Mouse (Mus musculus) frontal cortex, adult 2 months (tissue): ENCODE measurements around the gene Sorbs1. TPM values are rescaled to one million over a fixed set of nuclear protein-coding genes. Genes with fewer than 3 reads are reported as not detected.
A peak's percentile ranks its signal among the peaks of the same experiment; 100 is the strongest.

Source experiments
- DNase-seq, 2 experiments: peaks; one replicate each; pipeline ENCODE4 v3.0.0; 2022; ENCODE audit warnings: low spot score in 1 of 2; ENCODE audit errors: extremely low spot score in 1 of 2
- polyA plus RNA-seq: library from polyadenylated mRNA; depleted of rRNA; stranded (reverse); fragments of >200 nt; gene quantifications from 2 replicates; pipeline ENCODE4 v1.2.3, GENCODE M21; 2012

The Sorbs1 gene
- polyA plus RNA-seq, 1 experiment, result 88.1 TPM

GRCm38 (mm10) chr19:40487561-40487960 lies 26.0 kb downstream of the Sorbs1 start:
- DNase-seq, result peak in 1 of 2 experiments; percentile 44

GRCm38 (mm10) chr19:40481115-40481514 lies 32.5 kb downstream of the Sorbs1 start:
- no peak for DNase-seq

- no peak for DNase-seq
Measured at GRCm38 (mm10) chr19:40478161-40478575, 35.4 kb downstream of the Sorbs1 start.

GRCm38 (mm10) chr19:40477445-40477941 lies 36.1 kb downstream of the Sorbs1 start:
- DNase-seq, result no peak

GRCm38 (mm10) chr19:40476491-40476890 lies 37.1 kb downstream of the Sorbs1 start:
- no peak for DNase-seq

GRCm38 (mm10) chr19:40471526-40472245 lies 41.9 kb downstream of the Sorbs1 start:
- DNase-seq, result peak; percentile 39 to 71

GRCm38 (mm10) chr19:40469792-40470191 lies 43.8 kb downstream of the Sorbs1 start:
- DNase-seq, result peak in 1 of 2 experiments; percentile 48

GRCm38 (mm10) chr19:40468308-40468707 lies 45.3 kb downstream of the Sorbs1 start:
- DNase-seq, result no peak

GRCm38 (mm10) chr19:40467810-40468209 lies 45.8 kb downstream of the Sorbs1 start:
- no peak for DNase-seq

- no peak for DNase-seq
Measured at GRCm38 (mm10) chr19:40465339-40465738, 48.2 kb downstream of the Sorbs1 start.

- no peak for DNase-seq
Measured at GRCm38 (mm10) chr19:40464408-40464807, 49.2 kb downstream of the Sorbs1 start.

- DNase-seq, result no peak
Measured at GRCm38 (mm10) chr19:40462892-40463291, 50.7 kb downstream of the Sorbs1 start.

- no peak for DNase-seq
Measured at GRCm38 (mm10) chr19:40462481-40462880, 51.1 kb downstream of the Sorbs1 start.

GRCm38 (mm10) chr19:40461662-40462061 lies 51.9 kb downstream of the Sorbs1 start:
- no peak for DNase-seq

GRCm38 (mm10) chr19:40460854-40461490 lies 52.6 kb downstream of the Sorbs1 start:
- DNase-seq, result no peak

GRCm38 (mm10) chr19:40459338-40459737 lies 54.2 kb downstream of the Sorbs1 start:
- DNase-seq, result no peak

- no peak for DNase-seq
Measured at GRCm38 (mm10) chr19:40458806-40459205, 54.8 kb downstream of the Sorbs1 start.

GRCm38 (mm10) chr19:40455248-40455647 lies 58.3 kb downstream of the Sorbs1 start:
- DNase-seq, result peak in 1 of 2 experiments; percentile 54

GRCm38 (mm10) chr19:40454096-40454495 lies 59.5 kb downstream of the Sorbs1 start:
- DNase-seq, result no peak

GRCm38 (mm10) chr19:40452201-40452600 lies 61.4 kb downstream of the Sorbs1 start:
- DNase-seq, result no peak

GRCm38 (mm10) chr19:40451307-40451706 lies 62.3 kb downstream of the Sorbs1 start:
- no peak for DNase-seq

- peak in 1 of 2 experiments; percentile 62 for DNase-seq
Measured at GRCm38 (mm10) chr19:40446525-40446924, 67.1 kb downstream of the Sorbs1 start.
